Mouse (Mus musculus): ENCODE data around the gene Vamp2. TPM values are rescaled to one million over a fixed set of nuclear protein-coding genes. Genes with fewer than 3 reads are reported as not detected.
A peak's percentile ranks its signal among the peaks of the same experiment; 100 is the strongest.
"Not testable (repeated sequence)": the region's sequence is repeated elsewhere in the genome, so short reads cannot be mapped to it uniquely, and the experiment has no call there.

Gene Vamp2
- polyA plus RNA-seq, 1 experiment from 2014 or later: 43.0 TPM

GRCm38 (mm10) chr11:69093856-69094255 is 5.6 kb downstream of the Vamp2 start:
- H3K4me2 ChIP-seq (replicated peaks; ENCODE audit: low read depth); H3K27me3 ChIP-seq (ENCODE audit: control insufficient read depth, insufficient read depth, low read length); ATAC-seq (ENCODE audit: low FRiP score, low TSS enrichment); DNase-seq (ENCODE audit: low spot score); H3K4me3 ChIP-seq (ENCODE audit: low read depth, low read length); H3K36me3 ChIP-seq (ENCODE audit: control insufficient read depth, insufficient read depth, low read length); H3K9me3 ChIP-seq (ENCODE audit: control insufficient read depth, low read length); H3K9ac ChIP-seq (ENCODE audit: low read length): not testable (repeated sequence)
- H3K4me1 ChIP-seq (replicated peaks; ENCODE audit: control insufficient read depth, insufficient read depth): peaks cover 15% of the 10 kb centered on the region
- TF ChIP-seq CTCF (IDR thresholded peaks at IDR 0.05; ENCODE audit: low read depth): peak; percentile 25; the same call in 1 of the 2 replicates
- peak overlapping the region; percentile 89 for H3K27ac ChIP-seq (replicated peaks)
- 82% methylated on average over 7 of the region's 7 CpGs for WGBS

GRCm38 (mm10) chr11:69094697-69095429 is 6.6 kb downstream of the Vamp2 start, which contains the start of gene Per1:
Gene Per1 (plus strand): TSS chr11:69095217.
- WGBS: under 1% methylated on average over 37 of the region's 37 CpGs
- Histone ChIP-seq H3K27me3 (ENCODE audit: control insufficient read depth, insufficient read depth, low read length) (no peaks in the 10 kb centered on the region), H3K4me2 (replicated peaks; ENCODE audit: low read depth) (peak within 1 kb of the TSS; percentile 70), H3K9me3 (ENCODE audit: control insufficient read depth, low read length) (no peaks in the 10 kb centered on the region), H3K36me3 (ENCODE audit: control insufficient read depth, insufficient read depth, low read length) (0 out of 2 replicates have a peak, but pooled peaks cover 8% of the 10 kb centered on the region), H3K4me1 (replicated peaks; ENCODE audit: control insufficient read depth, insufficient read depth) (peaks cover 10% of the 10 kb centered on the region), H3K4me3 (ENCODE audit: low read depth, low read length) (peak within 1 kb of the TSS; percentile 91), H3K9ac (ENCODE audit: low read length) (peak within 1 kb of the TSS; percentile 99), H3K27ac (replicated peaks) (peak within 1 kb of the TSS; percentile 100)
- peak; percentile 87 for ATAC-seq (ENCODE audit: low FRiP score, low TSS enrichment)
- peak; percentile 2; the same call in 1 of the 2 replicates for TF ChIP-seq CTCF (IDR thresholded peaks at IDR 0.05; ENCODE audit: low read depth)
- TF ChIP-seq EP300 (optimal IDR thresholded peaks at IDR 0.05): peak; percentile 96
- DNase-seq (ENCODE audit: low spot score): peak; percentile 99

- ATAC-seq (ENCODE audit: low FRiP score, low TSS enrichment) (no peak), DNase-seq (ENCODE audit: low spot score) (peak; percentile 71)
- no peaks in the 10 kb centered on the region for H3K27me3 ChIP-seq (ENCODE audit: control insufficient read depth, insufficient read depth, low read length)
- peak overlapping the region; percentile 70 for H3K4me2 ChIP-seq (replicated peaks; ENCODE audit: low read depth)
- TF ChIP-seq CTCF (IDR thresholded peaks at IDR 0.05; ENCODE audit: low read depth) (no peak), EP300 (optimal IDR thresholded peaks at IDR 0.05) (no peak)
- H3K36me3 ChIP-seq (ENCODE audit: control insufficient read depth, insufficient read depth, low read length): peaks cover 6% of the 10 kb centered on the region
- WGBS: under 1% methylated on average over 27 of the region's 27 CpGs
- H3K27ac ChIP-seq (replicated peaks): peak overlapping the region; percentile 100
- peak overlapping the region; percentile 91 for H3K4me3 ChIP-seq (ENCODE audit: low read depth, low read length)
- peaks cover 8% of the 10 kb centered on the region for H3K4me1 ChIP-seq (replicated peaks; ENCODE audit: control insufficient read depth, insufficient read depth)
- no peaks in the 10 kb centered on the region for H3K9me3 ChIP-seq (ENCODE audit: control insufficient read depth, low read length)
- H3K9ac ChIP-seq (ENCODE audit: low read length): peak overlapping the region; percentile 99
These were observed 7.4 kb downstream of the Vamp2 start for GRCm38 (mm10) chr11:69095511-69096231.

GRCm38 (mm10) chr11:69096360-69096986 is 8.2 kb downstream of the Vamp2 start:
- H3K27ac ChIP-seq (replicated peaks): peak overlapping the region; percentile 100
- DNase-seq (ENCODE audit: low spot score) (no peak), ATAC-seq (ENCODE audit: low FRiP score, low TSS enrichment) (no peak; the same call in 1 of the 2 replicates)
- peak overlapping the region; percentile 70 for H3K4me2 ChIP-seq (replicated peaks; ENCODE audit: low read depth)
- 3% methylated on average over 9 of the region's 9 CpGs for WGBS
- TF ChIP-seq CTCF (IDR thresholded peaks at IDR 0.05; ENCODE audit: low read depth) (no peak), EP300 (optimal IDR thresholded peaks at IDR 0.05) (no peak)
- peaks cover 14% of the 10 kb centered on the region for H3K36me3 ChIP-seq (ENCODE audit: control insufficient read depth, insufficient read depth, low read length)
- no peaks in the 10 kb centered on the region for H3K9me3 ChIP-seq (ENCODE audit: control insufficient read depth, low read length)
- H3K4me1 ChIP-seq (replicated peaks; ENCODE audit: control insufficient read depth, insufficient read depth): peaks cover 8% of the 10 kb centered on the region
- no peaks in the 10 kb centered on the region for H3K27me3 ChIP-seq (ENCODE audit: control insufficient read depth, insufficient read depth, low read length)
- peak overlapping the region; percentile 99 for H3K9ac ChIP-seq (ENCODE audit: low read length)
- peak overlapping the region; percentile 91 for H3K4me3 ChIP-seq (ENCODE audit: low read depth, low read length)

- H3K27me3 ChIP-seq (ENCODE audit: control insufficient read depth, insufficient read depth, low read length): no peaks in the 10 kb centered on the region
- H3K36me3 ChIP-seq (ENCODE audit: control insufficient read depth, insufficient read depth, low read length): peaks cover 22% of the 10 kb centered on the region
- no peaks in the 10 kb centered on the region for H3K9me3 ChIP-seq (ENCODE audit: control insufficient read depth, low read length)
- under 1% methylated on average over 29 of the region's 29 CpGs for WGBS
- peak overlapping the region; percentile 70 for H3K4me2 ChIP-seq (replicated peaks; ENCODE audit: low read depth)
- DNase-seq (ENCODE audit: low spot score) (peak; percentile 99), ATAC-seq (ENCODE audit: low FRiP score, low TSS enrichment) (peak; percentile 67)
- peaks cover 8% of the 10 kb centered on the region for H3K4me1 ChIP-seq (replicated peaks; ENCODE audit: control insufficient read depth, insufficient read depth)
- no peak for TF ChIP-seq CTCF (IDR thresholded peaks at IDR 0.05; ENCODE audit: low read depth)
- TF ChIP-seq EP300 (optimal IDR thresholded peaks at IDR 0.05): peak; percentile 99
- peak overlapping the region; percentile 99 for H3K9ac ChIP-seq (ENCODE audit: low read length)
- peak overlapping the region; percentile 100 for H3K27ac ChIP-seq (replicated peaks)
- peak overlapping the region; percentile 91 for H3K4me3 ChIP-seq (ENCODE audit: low read depth, low read length)
These were observed 9.0 kb downstream of the Vamp2 start for GRCm38 (mm10) chr11:69096987-69097900.

Measured in stomach, postnatal 0 days (tissue).